Mouse (Mus musculus) adrenal gland, postnatal 10 days (tissue): ENCODE measurements around the gene Slc19a1. TPM values are rescaled to one million over a fixed set of nuclear protein-coding genes. Genes with fewer than 3 reads are reported as not detected.
A peak's percentile ranks its signal among the peaks of the same experiment; 100 is the strongest.

ENCODE experiments used
- DNase-seq: peaks from one replicate; pipeline ENCODE4 v3.0.0; 2021; ENCODE audit warnings: mixed read lengths
- long read RNA-seq, 2 experiments: library from polyadenylated mRNA; stranded (forward); transcript quantifications; one replicate each; pipeline ENCODE4 v2.0.0; 2021
- total RNA-seq, 2 experiments: library from RNA; stranded (reverse); gene quantifications; 2 replicates each; pipeline ENCODE4 v1.2.3; 2021

The Slc19a1 gene
- 10 to 100 TPM; 25.7 TPM for total RNA-seq
- long read RNA-seq, experiment 1, transcript Slc19a1-201 (6 exons, 2,347 nt) = major isoform, 32 of 64 reads
- long read RNA-seq, experiment 1, transcript Slc19a1-209 (6 exons, 2,309 nt) = minor isoform, 20 of 64 reads
- long read RNA-seq, experiment 1, partial matches to known transcripts = 6 of 64 reads
- long read RNA-seq, experiment 1, other reads (novel, unspliced or antisense) = 6 of 64 reads
- long read RNA-seq, experiment 2, transcript Slc19a1-201 (6 exons, 2,347 nt) = minor isoform, 13 of 39 reads
- long read RNA-seq, experiment 2, transcript Slc19a1-209 (6 exons, 2,309 nt) = major isoform, 17 of 39 reads
- long read RNA-seq, experiment 2, partial matches to known transcripts = 3 of 39 reads
- long read RNA-seq, experiment 2, other reads (novel, unspliced or antisense) = 6 of 39 reads

DNA sequence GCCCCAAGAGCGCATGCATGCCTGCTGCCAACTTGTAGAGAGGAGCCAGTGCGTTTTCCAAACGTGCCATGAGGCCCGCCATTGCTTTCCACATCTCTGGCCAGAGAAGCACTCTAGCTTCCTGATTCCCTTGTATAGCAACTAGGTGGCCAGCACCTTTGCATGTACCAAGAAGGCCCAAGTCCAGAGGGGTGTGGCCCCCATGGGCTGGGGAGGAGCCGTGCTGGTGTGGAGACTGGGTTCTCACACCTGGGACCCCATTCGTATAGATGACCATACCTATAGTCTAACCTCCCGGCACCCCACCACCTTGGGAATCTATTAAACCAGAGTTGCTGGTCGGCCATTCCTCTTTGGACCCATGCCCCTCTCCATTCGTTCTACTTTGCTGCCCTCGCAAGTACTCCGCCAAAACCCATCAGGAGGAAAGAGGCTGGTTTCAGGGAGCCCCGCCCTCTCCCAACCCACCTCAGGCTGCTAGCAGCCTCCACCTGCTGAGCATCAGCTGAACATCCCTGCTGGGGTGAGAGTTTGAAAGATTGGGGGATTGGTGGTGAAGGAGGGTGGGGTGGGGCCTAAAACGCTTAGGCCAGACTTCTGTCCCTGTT lies at the start of gene Slc19a1:
Gene Slc19a1 (plus strand): TSS at position 474 of the 608 bp plus-strand sequence.
- DNase-seq = no peak

DNA sequence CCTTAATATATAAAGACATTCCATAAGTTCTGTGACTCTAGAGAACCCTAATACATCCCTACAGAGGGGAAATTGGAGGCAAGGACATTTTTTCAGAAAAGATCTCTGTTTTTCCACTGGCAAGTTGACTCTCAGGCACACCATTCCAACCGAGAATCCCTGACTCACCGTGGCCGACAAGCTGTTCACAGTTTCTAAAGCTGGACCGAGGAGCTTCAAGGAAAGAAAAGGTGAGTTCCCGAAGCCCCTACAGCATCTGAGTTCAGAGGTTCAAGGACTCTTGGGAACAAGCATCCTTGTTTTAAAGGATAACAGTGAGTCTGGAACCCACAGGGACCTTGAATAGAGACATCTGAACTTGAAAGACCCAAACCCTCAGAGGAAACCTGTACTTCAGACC lies 43.5 kb upstream of the Slc19a1 start:
- no peak for DNase-seq

DNA sequence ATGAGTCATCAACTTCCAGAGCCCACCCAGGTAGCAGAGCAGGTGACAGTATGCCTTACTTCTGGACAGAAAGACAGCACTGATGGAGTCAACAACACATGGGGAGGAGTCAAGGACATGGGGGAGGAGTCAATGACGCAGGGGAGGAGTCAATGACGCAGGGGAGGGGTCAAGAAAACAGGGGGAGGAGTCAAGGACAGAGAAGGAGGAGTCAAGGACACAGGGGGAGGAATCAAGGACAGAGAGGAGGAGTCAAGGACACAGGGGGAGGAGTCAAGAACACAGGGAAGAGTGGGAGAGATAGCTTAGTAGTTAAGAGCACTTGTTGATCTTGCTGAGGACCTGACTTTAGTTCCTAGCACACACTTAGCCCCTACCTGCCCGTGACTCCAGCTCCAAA lies 39.6 kb upstream of the Slc19a1 start:
- DNase-seq = no peak

DNA sequence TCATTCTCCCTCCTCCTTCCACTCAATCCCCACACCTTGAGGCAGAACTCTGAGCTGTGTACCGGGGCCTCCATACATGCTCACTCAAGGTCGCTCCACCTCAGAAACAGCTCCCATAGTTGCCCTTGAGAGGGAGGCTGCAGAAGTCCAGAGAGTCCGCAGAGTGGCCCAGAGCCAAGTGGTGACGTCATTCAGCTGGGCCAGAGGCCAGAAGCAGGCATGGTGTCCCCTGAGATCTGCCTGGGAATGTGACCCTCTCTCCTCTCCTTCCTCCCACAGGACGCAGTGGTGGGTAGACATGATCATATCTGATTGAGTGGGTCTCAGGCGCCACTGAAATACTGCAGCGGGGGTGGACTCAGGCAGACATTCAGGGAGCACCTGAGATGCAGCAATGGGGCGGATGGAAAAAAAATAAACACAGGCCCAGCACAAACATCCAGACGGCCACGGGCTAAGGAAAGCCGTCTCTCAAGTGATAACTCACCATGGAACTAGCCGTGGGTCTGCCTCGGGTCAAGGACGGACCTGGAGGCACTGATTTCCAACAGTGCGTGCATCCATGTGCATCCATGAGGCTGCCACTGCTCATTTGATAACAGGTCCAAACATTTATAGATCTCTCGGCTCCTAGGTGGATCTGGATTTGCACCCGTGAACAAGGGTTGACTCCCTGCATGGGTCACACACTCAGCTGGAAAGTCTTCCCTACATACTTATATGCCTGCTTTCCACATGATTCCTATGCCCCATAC lies 34.1 kb upstream of the Slc19a1 start:
- peak; percentile 97 for DNase-seq

DNA sequence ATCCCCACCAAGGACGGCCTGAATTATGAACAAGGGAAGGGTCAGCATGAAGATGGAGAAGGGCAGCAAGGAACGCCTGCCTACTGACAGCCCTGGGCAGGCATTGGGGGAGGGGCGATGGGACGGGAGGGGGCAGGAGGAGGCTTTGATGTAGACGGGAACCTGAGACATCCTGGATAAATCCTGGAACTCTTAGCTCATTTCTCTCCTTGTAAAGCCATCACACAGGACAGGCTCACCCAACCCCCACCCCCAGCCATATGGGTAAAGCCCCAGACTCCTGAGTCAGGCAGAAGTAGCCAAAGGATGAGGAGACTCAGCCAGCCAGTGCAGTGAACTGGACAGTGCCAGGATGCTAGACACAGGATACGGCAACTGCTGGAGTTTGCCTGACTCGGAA lies 27.1 kb upstream of the Slc19a1 start:
- DNase-seq = peak; percentile 7

DNA sequence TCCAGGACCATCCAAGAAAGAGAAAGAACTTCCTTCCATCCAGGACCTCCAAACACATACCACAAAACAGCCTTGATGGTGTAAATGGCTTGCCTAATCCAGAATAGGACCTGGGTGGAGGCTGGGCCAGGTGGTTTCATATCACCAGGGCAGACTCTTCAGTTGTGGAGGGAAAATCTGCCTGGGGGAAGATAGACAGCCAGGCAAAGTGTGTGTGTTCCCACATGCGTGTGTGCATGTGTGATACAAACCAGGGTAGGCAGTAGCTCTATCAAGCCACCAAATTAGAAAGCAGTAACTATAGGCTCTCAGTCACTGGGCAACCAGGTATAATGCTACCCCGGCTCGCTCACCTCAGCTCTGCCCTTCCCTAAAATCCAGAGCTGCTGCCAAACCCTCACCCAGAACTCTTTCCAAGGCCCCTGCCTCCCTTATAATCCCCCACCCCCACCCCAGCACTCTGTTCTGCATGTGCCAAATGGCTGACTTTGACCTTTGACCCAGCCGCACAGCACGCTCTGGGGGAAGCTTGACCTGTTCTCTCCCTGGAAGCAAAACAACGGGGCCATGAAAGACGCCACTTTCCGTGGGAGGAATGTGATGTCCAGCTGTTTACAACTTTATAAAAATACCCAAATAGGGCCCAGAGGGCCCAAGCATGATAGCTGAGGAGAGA lies 24.5 kb upstream of the Slc19a1 start:
- DNase-seq = peak; percentile 43

DNA sequence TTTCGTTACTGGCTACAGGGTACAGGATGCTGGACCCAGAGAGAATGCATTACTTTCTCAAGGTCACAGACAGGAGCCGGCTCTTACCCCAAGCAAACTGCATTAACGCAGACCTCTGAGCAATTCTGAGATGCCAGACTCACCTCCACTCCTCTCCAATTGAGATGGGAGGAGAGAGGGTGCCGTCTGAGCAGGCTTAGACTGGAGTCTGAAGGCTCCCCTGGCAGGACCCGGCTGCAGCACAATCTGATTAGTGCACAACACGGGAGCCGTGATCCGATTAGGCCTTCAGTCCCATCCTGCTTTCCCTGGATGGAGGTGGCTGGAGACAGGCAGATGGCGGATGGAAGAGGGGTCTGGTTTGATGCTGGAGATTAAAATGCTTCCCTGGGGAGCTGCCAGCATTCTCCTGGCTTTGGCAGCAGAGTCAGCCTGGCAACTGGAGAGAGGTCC lies 23.9 kb upstream of the Slc19a1 start:
- DNase-seq = peak; percentile 65

DNA sequence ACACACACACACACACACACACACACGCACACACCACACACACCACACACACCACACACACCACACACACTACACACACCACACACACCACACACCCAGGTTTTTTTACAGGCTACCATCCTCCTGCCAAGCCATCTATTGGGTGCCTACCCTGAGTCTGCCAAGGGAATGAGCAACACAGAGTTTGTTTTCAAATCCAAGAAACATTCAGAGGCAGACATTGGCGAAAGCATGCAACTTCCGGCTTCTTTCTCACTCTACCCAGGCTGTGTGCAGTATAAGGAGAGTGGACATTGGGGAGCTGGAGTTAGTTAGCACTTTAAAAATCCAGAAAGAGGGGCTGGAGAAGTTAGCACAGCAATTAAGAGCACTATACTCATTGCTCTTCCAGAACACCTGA lies 23.3 kb upstream of the Slc19a1 start:
- DNase-seq = no peak

GRCm38 (mm10) chr10:77011681-77012080 lies 20.4 kb upstream of the Slc19a1 start:
- no peak for DNase-seq

DNA sequence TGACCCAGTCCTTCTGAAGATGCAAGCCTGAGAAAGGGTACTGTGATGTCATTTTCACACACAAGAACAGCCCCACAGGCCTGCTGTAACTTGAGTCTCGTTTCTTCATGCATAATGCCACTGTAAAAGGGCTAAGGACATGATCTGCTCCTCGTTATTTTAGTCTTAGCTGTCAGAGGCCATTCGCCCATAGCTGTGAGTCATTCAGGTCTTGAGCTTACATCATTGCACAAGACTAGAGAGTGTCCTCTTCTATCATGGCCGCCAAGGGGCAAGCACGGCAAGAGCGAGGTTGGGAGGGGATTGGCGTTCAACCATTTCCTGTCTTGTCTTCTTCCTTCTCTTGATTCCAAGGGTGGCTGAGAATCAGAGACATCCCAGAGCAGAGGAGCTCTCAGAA lies 16.0 kb upstream of the Slc19a1 start:
- no peak for DNase-seq

GRCm38 (mm10) chr10:77016499-77016898 lies 15.5 kb upstream of the Slc19a1 start:
- DNase-seq = no peak

DNA sequence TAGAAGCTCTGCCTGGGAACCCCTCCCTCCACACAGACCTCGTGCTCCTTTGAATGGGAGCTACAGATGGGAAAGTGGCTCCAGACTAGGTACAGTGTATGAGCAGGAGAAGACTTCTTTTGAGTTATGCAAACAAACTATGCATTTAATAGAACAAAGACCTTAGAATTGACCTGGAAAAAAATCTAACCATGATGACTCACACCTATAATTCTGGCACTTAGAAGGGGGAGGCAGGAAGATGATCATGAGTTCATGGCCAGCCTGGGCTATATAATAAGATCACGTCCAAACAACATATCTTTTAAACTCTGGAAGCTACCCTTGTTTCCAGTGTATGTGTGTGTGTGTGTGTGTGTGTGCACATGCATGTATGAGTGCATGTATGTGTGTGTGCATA lies 15.0 kb upstream of the Slc19a1 start:
- no peak for DNase-seq

DNA sequence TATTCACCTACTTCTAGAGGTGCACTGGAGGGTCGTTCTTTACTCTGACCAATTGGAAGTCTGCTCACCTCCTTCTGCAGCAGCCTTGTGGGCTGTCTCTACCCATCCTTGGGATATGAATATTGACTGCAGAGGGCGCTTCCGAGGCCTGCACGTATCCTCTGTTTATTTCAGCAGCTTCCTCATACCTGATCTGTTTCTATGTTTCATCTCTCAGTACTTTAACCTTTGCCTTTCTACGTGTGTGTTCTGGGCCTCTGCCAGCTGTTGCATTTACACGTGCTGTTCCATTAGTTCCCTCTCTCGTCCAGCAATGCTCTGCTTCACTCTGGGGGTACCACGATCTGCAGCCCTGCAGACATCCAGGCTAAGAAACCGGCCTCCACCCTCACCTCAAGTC lies 14.4 kb upstream of the Slc19a1 start:
- DNase-seq = no peak

DNA sequence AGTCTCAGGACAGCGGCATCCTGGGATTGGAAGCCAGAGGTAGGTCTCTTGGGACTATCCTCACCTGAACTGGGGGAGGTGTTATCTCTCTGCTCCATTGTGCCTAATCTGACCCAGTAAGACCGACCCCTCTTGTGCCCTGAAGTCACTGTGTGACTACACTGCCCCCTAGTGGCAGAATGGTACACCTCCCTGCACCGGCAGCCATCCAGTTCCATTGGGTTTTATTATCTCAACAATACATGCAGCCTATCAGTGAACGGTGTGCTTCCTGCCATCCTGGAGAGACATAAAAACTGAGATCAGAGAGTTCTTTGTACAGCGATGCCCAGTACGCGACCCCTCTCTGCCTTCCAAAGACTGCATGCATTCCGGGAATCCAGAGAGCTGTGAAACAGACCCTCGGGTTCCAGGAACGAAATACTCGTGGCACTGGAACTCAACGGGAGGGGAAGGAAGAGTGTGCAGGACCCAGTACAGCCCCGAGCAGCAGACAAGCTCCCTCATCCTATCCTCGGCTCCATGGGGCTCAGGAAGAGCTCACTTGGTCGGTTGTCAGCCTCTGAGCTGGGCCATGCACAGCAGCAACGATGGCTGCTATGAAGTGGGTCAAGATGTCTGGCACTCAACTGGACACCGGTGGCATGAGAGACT lies 10.5 kb upstream of the Slc19a1 start:
- DNase-seq = peak; percentile 86

- DNase-seq = peak; percentile 75
Observed at GRCm38 (mm10) chr10:77022301-77023130, 9.5 kb upstream of the Slc19a1 start.

- DNase-seq = no peak
Observed at GRCm38 (mm10) chr10:77024231-77024630, 7.8 kb upstream of the Slc19a1 start.

GRCm38 (mm10) chr10:77026944-77027343 lies 5.1 kb upstream of the Slc19a1 start:
- no peak for DNase-seq

GRCm38 (mm10) chr10:77028782-77029296 lies 3.2 kb upstream of the Slc19a1 start:
- DNase-seq = no peak

DNA sequence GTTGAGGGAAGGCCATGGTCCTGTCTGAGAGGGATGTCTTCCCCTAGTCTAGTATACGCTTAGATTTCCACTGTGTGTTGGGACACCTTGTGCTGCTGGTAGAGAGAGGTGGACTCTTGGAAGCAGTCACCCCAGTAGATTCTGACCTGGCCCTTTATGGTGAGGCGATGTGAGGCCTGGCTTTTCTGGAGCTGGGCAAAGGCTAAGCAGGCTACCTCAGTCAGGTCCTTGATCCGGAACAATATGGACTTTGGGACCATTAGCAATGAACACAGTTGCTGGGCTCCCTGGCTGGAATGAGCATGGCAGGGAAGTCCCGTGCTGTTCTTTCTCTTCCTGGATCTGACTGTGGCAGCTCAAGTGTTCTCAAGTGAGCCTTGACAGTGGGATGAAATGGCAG lies 2.3 kb upstream of the Slc19a1 start:
- DNase-seq = no peak

DNA sequence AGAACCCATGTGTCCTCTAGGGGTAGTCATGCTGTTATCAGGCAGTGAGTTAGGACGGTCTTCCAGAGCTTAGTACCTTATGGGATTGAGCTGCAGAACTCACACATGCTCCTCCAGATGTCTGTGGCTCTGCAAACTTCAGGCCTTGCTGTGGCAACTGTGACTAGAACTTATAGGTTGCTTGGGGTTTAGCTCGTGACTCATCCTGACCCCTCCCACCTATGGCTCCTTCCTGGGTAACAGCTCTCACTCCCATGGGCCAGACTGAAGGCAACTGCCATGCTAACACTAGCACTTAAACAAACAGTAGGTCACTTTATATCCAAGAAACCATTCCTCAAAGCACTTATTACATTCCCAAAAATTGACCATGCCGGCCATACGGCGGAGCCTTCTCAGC lies 1.4 kb upstream of the Slc19a1 start:
- no peak for DNase-seq
